ENCODE assay signal across 19 mouse cellular contexts in the genomic region with DNA sequence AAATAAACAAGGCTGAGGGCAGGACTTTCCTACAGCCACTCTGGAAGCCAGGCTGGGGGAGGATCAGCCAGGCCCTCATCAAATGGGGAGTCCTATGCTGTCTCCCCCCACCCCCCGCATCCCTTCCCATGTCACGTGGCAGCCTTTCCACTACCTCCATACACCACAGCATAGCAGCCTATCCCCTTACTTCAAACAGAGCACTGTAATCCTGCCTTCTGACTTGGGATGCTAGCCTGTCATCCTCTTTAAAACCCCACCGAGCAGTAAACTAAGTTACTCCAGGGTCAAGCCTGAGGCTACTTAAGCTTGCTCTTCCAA.
DNase-seq lines count a peak whose midpoint lies in the region; ATAC-seq lines count a peak whose summit lies in the region.
"Had no signal": no experiment of that assay in that cellular context is flagged by ENCODE, and none has a peak within 500 bp of the region (broad histone marks: within the 10 kb centered on the region; RNA-seq: fewer than 3 reads in every experiment).

No protein-coding gene starts in this region.

- H3K4me2 ChIP-seq in forebrain, embryonic 15.5 days (replicated peaks) = no peak overlapping the region
- H3K4me2 ChIP-seq in kidney, embryonic 16.5 days (replicated peaks; ENCODE audit: low read depth, low read length) = no peak overlapping the region
- no peak overlapping the region for H3K4me2 ChIP-seq in limb, embryonic 13.5 days (replicated peaks)
- H3K4me2 ChIP-seq: embryonic facial prominence, embryonic 13.5 days; heart, embryonic 12.5 days; liver, embryonic 13.5 days had no signal

- no peaks in the 10 kb centered on the region for H3K27me3 ChIP-seq in forebrain, embryonic 10.5 days (ENCODE audit: poor library complexity, severe bottlenecking)
- no peaks in the 10 kb centered on the region for H3K27me3 ChIP-seq in forebrain, embryonic 15.5 days
- H3K27me3 ChIP-seq in kidney, embryonic 16.5 days (ENCODE audit: insufficient read depth, low read length) = no peaks in the 10 kb centered on the region
- no peaks in the 10 kb centered on the region for H3K27me3 ChIP-seq in limb, embryonic 13.5 days
- H3K27me3 ChIP-seq: embryonic facial prominence, embryonic 13.5 days; liver, embryonic 13.5 days; Patski had no signal

- peaks cover 43% of the 10 kb centered on the region for H3K4me1 ChIP-seq in forebrain, embryonic 10.5 days
- peaks cover 11% of the 10 kb centered on the region for H3K4me1 ChIP-seq in forebrain, embryonic 15.5 days
- peaks cover 16% of the 10 kb centered on the region; the same call in 1 of the 2 replicates for H3K4me1 ChIP-seq in kidney, embryonic 16.5 days (ENCODE audit: insufficient read depth, low read length)
- H3K4me1 ChIP-seq in limb, embryonic 13.5 days = peaks cover 19% of the 10 kb centered on the region
- H3K4me1 ChIP-seq: liver, embryonic 13.5 days had no signal

- no peaks in the 10 kb centered on the region for H3K36me3 ChIP-seq in forebrain, embryonic 10.5 days (replicated peaks)
- H3K36me3 ChIP-seq in forebrain, embryonic 15.5 days = no peaks in the 10 kb centered on the region
- H3K36me3 ChIP-seq in kidney, embryonic 16.5 days (ENCODE audit: insufficient read depth, low read length) = no peaks in the 10 kb centered on the region
- H3K36me3 ChIP-seq in limb, embryonic 13.5 days = no peaks in the 10 kb centered on the region
- H3K36me3 ChIP-seq: embryonic facial prominence, embryonic 13.5 days; heart, embryonic 12.5 days; liver, embryonic 13.5 days had no signal

- H3K27ac ChIP-seq in forebrain, embryonic 10.5 days = peak overlapping the region; percentile 77
- H3K27ac ChIP-seq in forebrain, embryonic 15.5 days (replicated peaks) = no peak overlapping the region
- H3K27ac ChIP-seq in kidney, embryonic 16.5 days (ENCODE audit: low read length) = peak overlapping the region; percentile 45; the same call in 1 of the 2 replicates
- H3K27ac ChIP-seq in limb, embryonic 13.5 days = no peak overlapping the region
- H3K27ac ChIP-seq: embryonic facial prominence, embryonic 13.5 days; liver, embryonic 13.5 days; macrophage had no signal

- WGBS in forebrain, embryonic 10.5 days = 19% methylated on average over 3 of the region's 3 CpGs
- WGBS in forebrain, embryonic 15.5 days = 15% methylated on average over 3 of the region's 3 CpGs
- 24% methylated on average over 3 of the region's 3 CpGs for WGBS in kidney, embryonic 16.5 days
- WGBS in limb, embryonic 13.5 days = 42% methylated on average over 3 of the region's 3 CpGs

- no peak for ATAC-seq in forebrain, embryonic 15.5 days (replicated peaks)
- peak; percentile 74 for ATAC-seq in kidney, embryonic 16.5 days (ENCODE audit: low FRiP score, low TSS enrichment)
- ATAC-seq in limb, embryonic 13.5 days (ENCODE audit: low FRiP score, low read depth) = peak; percentile 76; the same call in 1 of the 2 replicates
- ATAC-seq: Patski had no signal

- peak; percentile 36 for DNase-seq in forebrain, embryonic 10.5 days (ENCODE audit: extremely low spot score, low spot score)
- DNase-seq in kidney, postnatal 4 days = no peak
- DNase-seq in embryo, embryonic 11 days = peak; percentile 40
- no peak for DNase-seq in spleen, adult 18-20 months
- DNase-seq in cerebellum, postnatal 10 days = no peak
- DNase-seq: cerebellum, adult 18-20 months; gastrocnemius, postnatal 25 days; kidney, adult 11 months; liver, embryonic 13.5 days; right cerebral cortex, postnatal 4 days; thymus, postnatal 25 days had no signal

- no peak overlapping the region for H3K4me3 ChIP-seq in forebrain, embryonic 10.5 days
- no peak overlapping the region for H3K4me3 ChIP-seq in forebrain, embryonic 15.5 days
- no peak overlapping the region for H3K4me3 ChIP-seq in kidney, embryonic 16.5 days (ENCODE audit: low read length)
- no peak overlapping the region for H3K4me3 ChIP-seq in limb, embryonic 13.5 days
- H3K4me3 ChIP-seq: embryonic facial prominence, embryonic 13.5 days; heart, embryonic 12.5 days; liver, embryonic 13.5 days; myocyte had no signal

- H3K9me3 ChIP-seq in forebrain, embryonic 10.5 days = no peaks in the 10 kb centered on the region
- H3K9me3 ChIP-seq in forebrain, embryonic 15.5 days = no peaks in the 10 kb centered on the region
- no peaks in the 10 kb centered on the region for H3K9me3 ChIP-seq in kidney, embryonic 16.5 days (ENCODE audit: low read length)
- no peaks in the 10 kb centered on the region for H3K9me3 ChIP-seq in limb, embryonic 13.5 days
- H3K9me3 ChIP-seq: embryonic facial prominence, embryonic 13.5 days; liver, embryonic 13.5 days had no signal

- H3K9ac ChIP-seq in forebrain, embryonic 15.5 days (replicated peaks) = no peak overlapping the region
- H3K9ac ChIP-seq in kidney, embryonic 16.5 days (replicated peaks; ENCODE audit: low read length) = no peak overlapping the region
- no peak overlapping the region for H3K9ac ChIP-seq in limb, embryonic 13.5 days
- H3K9ac ChIP-seq: embryonic facial prominence, embryonic 13.5 days; heart, embryonic 12.5 days; liver, embryonic 13.5 days had no signal

Comparison
In these comparisons a context has a peak if more than half of its experiments do, and no peak if none do; other contexts are left out.
1. H3K27ac ChIP-seq: peak in forebrain, embryonic 10.5 days (single experiment) and kidney, embryonic 16.5 days (single experiment); none in forebrain, embryonic 15.5 days (single experiment) and limb, embryonic 13.5 days (single experiment).
2. DNase-seq: peak in forebrain, embryonic 10.5 days (single experiment) and embryo, embryonic 11 days (single experiment); none in kidney, postnatal 4 days (0 of 2), spleen, adult 18-20 months (0 of 2) and cerebellum, postnatal 10 days (0 of 2).